12 mouse cellular contexts compared by ENCODE assay signal in genomic region chr12:91734246-91735027, GRCm38 (mm10). TPM values are rescaled to one million over a fixed set of nuclear protein-coding genes. Genes with fewer than 3 reads are reported as not detected.
A peak's percentile ranks its signal among the peaks of the same experiment; 100 is the strongest.
DNase-seq lines count a peak whose midpoint lies in the region; ATAC-seq and TF ChIP-seq lines count a peak whose summit lies in the region.
"Had no signal": no experiment of that assay in that cellular context is flagged by ENCODE, and none has a peak within 500 bp of the region (broad histone marks: within the 10 kb centered on the region; RNA-seq: fewer than 3 reads in every experiment).

No protein-coding gene starts in this region.

- DNase-seq in kidney, adult 2 months, result peak; percentile 56
- DNase-seq in kidney, adult 18-20 months, result no peak
- DNase-seq in kidney, postnatal 0 days (ENCODE audit: low spot score), result peak; percentile 46
- peak; percentile 24 to 27 for DNase-seq in natural killer cell, adult 2 months (ENCODE audit: low spot score in 2 of 2)
- no peak for DNase-seq in testis, postnatal 10 days (ENCODE audit: low spot score)
- DNase-seq in cerebellum, postnatal 14 days, result no peak
- no peak for DNase-seq in hindbrain, postnatal 0 days (ENCODE audit: low spot score)
- DNase-seq: adrenal gland, adult 2 months; cerebellum, postnatal 10 days; heart, postnatal 10 days had no signal

- H3K27me3 ChIP-seq in kidney, adult 2 months (replicated peaks; ENCODE audit: control insufficient read depth, insufficient read depth, low read length), result no peaks in the 10 kb centered on the region
- H3K27me3 ChIP-seq in kidney, postnatal 0 days (ENCODE audit: insufficient read depth, low read length), result no peaks in the 10 kb centered on the region
- no peaks in the 10 kb centered on the region for H3K27me3 ChIP-seq in hindbrain, postnatal 0 days (ENCODE audit: insufficient read depth, low read length)
- H3K27me3 ChIP-seq: neural tube, embryonic 13.5 days had no signal

- ATAC-seq in CD4-positive, CD25-positive, alpha-beta regulatory T cell, adult 4 months, result peak; percentile 88
- peak; percentile 81 for ATAC-seq in kidney, postnatal 0 days (replicated peaks; ENCODE audit: low FRiP score, low read depth)
- no peak for ATAC-seq in hindbrain, postnatal 0 days

- peaks cover 3% of the 10 kb centered on the region; the same call in 1 of the 2 replicates for H3K4me1 ChIP-seq in kidney, adult 2 months (ENCODE audit: control insufficient read depth, insufficient read depth, low read length)
- H3K4me1 ChIP-seq in kidney, postnatal 0 days (replicated peaks; ENCODE audit: insufficient read depth, low read length), result no peaks in the 10 kb centered on the region
- no peaks in the 10 kb centered on the region for H3K4me1 ChIP-seq in hindbrain, postnatal 0 days (ENCODE audit: insufficient read depth, low read length)
- H3K4me1 ChIP-seq: neural tube, embryonic 13.5 days had no signal

- WGBS in kidney, adult 2 months, result 26% methylated on average over 15 of the region's 15 CpGs
- 42% methylated on average over 15 of the region's 15 CpGs for WGBS in kidney, postnatal 0 days
- WGBS in hindbrain, postnatal 0 days, result 86% methylated on average over 15 of the region's 15 CpGs

- H3K9me3 ChIP-seq in kidney, postnatal 0 days (replicated peaks; ENCODE audit: low read length), result no peaks in the 10 kb centered on the region
- no peaks in the 10 kb centered on the region for H3K9me3 ChIP-seq in hindbrain, postnatal 0 days (ENCODE audit: low read length)
- H3K9me3 ChIP-seq: neural tube, embryonic 13.5 days had no signal

- H3K4me3 ChIP-seq in kidney, adult 2 months (ENCODE audit: insufficient read depth, low read depth, low read length), result no peak overlapping the region
- H3K4me3 ChIP-seq in kidney, postnatal 0 days (replicated peaks; ENCODE audit: low read depth, low read length), result no peak overlapping the region
- H3K4me3 ChIP-seq in hindbrain, postnatal 0 days (ENCODE audit: low read length), result no peak overlapping the region
- H3K4me3 ChIP-seq: neural tube, embryonic 13.5 days had no signal

- TF ChIP-seq CTCF in kidney, adult 2 months (conservative IDR thresholded peaks at IDR 0.05; ENCODE audit: insufficient read depth, insufficient read length, low read depth, low read length), result no peak
- no peak for TF ChIP-seq CTCF in kidney, postnatal 0 days (IDR thresholded peaks at IDR 0.05; ENCODE audit: low read depth)
- no peak for TF ChIP-seq CTCF in hindbrain, postnatal 0 days (IDR thresholded peaks at IDR 0.05; ENCODE audit: low read depth)

- no peak for TF ChIP-seq POLR2A in kidney, adult 2 months (IDR thresholded peaks at IDR 0.05; ENCODE audit: low read depth, low read length)

- no peak overlapping the region for H3K9ac ChIP-seq in kidney, postnatal 0 days (ENCODE audit: low read depth, low read length)
- no peak overlapping the region for H3K9ac ChIP-seq in hindbrain, postnatal 0 days (replicated peaks; ENCODE audit: low read length)
- H3K9ac ChIP-seq: neural tube, embryonic 13.5 days had no signal

- H3K4me2 ChIP-seq in kidney, postnatal 0 days (ENCODE audit: low read length), result no peak overlapping the region
- no peak overlapping the region for H3K4me2 ChIP-seq in hindbrain, postnatal 0 days (ENCODE audit: low read depth, low read length)
- H3K4me2 ChIP-seq: neural tube, embryonic 13.5 days had no signal

- H3K36me3 ChIP-seq in kidney, adult 2 months (ENCODE audit: control insufficient read depth, insufficient read depth, low read length), result no peaks in the 10 kb centered on the region
- no peaks in the 10 kb centered on the region for H3K36me3 ChIP-seq in kidney, postnatal 0 days (ENCODE audit: insufficient read depth, low read length)
- H3K36me3 ChIP-seq in hindbrain, postnatal 0 days (ENCODE audit: insufficient read depth, low read length), result no peaks in the 10 kb centered on the region
- H3K36me3 ChIP-seq: neural tube, embryonic 13.5 days had no signal

- H3K27ac ChIP-seq in kidney, adult 2 months (ENCODE audit: insufficient read depth, low read depth, low read length), result no peak overlapping the region
- H3K27ac ChIP-seq in kidney, postnatal 0 days, result peak overlapping the region; percentile 14; the same call in 1 of the 2 replicates
- H3K27ac ChIP-seq in hindbrain, postnatal 0 days, result no peak overlapping the region
- H3K27ac ChIP-seq: neural tube, embryonic 13.5 days had no signal

RNA-seq across cellular contexts. Expression of gene Ston2, which starts 53.8 kb away (rescaled TPM):
- polyA plus RNA-seq in kidney, adult 2 months (2012; rRNA removed), result 23.3 and 42.8 TPM in 2 replicates
- under 1 TPM; 0.08 to 0.47 TPM for polyA plus RNA-seq in CD4-positive, CD25-positive, alpha-beta regulatory T cell, adult 4 months (2017; shearing (Covaris generic))
- polyA plus RNA-seq in kidney, postnatal 0 days (2015; fragmentation: Nextera tagmentation; extraction: Ambion mirVana), result 8.1 and 8.2 TPM in 2 replicates
- 21.9 and 22.0 TPM in 2 replicates for total RNA-seq in hindbrain, postnatal 0 days (2014; rRNA removed)
- polyA plus RNA-seq in hindbrain, postnatal 0 days (2015; fragmentation: Nextera tagmentation; extraction: Ambion mirVana), result 7.7 and 8.0 TPM in 2 replicates

Comparison
In these comparisons a context has a peak if more than half of its experiments do, and no peak if none do; other contexts are left out.
1. DNase-seq: peak in kidney, adult 2 months (single experiment), kidney, postnatal 0 days (single experiment) and natural killer cell, adult 2 months (2 of 2); none in kidney, adult 18-20 months (single experiment), testis, postnatal 10 days (single experiment), cerebellum, postnatal 14 days (0 of 2) and hindbrain, postnatal 0 days (single experiment).